Mouse (Mus musculus) midbrain, postnatal 0 days (tissue): ENCODE results near the gene Gm20388. TPM values are rescaled to one million over a fixed set of nuclear protein-coding genes. Genes with fewer than 3 reads are reported as not detected.

ENCODE experiments used
- ATAC-seq: fragments of 200-750 bp; cut with Nextera tagmentation; 2 replicates; pipeline ENCODE4 v1.8.0; 2017; ENCODE audit warnings: moderate number of reproducible peaks, mild to moderate bottlenecking, moderate TSS enrichment, moderate library complexity; ENCODE audit not compliant: low FRiP score
- DNase-seq: peaks from one replicate; pipeline ENCODE4 v3.0.0-alpha.2; 2015; ENCODE audit warnings: low spot score
- H3K27ac ChIP-seq: fragments of 300-500 bp; sonication (generic); 2 replicates; pipeline ENCODE4 v1.5.1; 2014; ENCODE audit warnings: low read depth, mild to moderate bottlenecking, low read length, mixed read lengths
- H3K27me3 ChIP-seq: fragments of 300-500 bp; sonication (generic); 2 replicates; pipeline ENCODE4 v1.6.1; 2014; ENCODE audit warnings: low read length, control low read depth, mixed read lengths; ENCODE audit not compliant: insufficient read depth
- H3K36me3 ChIP-seq: fragments of 300-500 bp; sonication (generic); 2 replicates; pipeline ENCODE4 v1.6.1; 2014; ENCODE audit warnings: low read length, control low read depth, mixed read lengths; ENCODE audit not compliant: insufficient read depth
- H3K4me1 ChIP-seq: fragments of 300-500 bp; sonication (generic); 2 replicates; pipeline ENCODE4 v1.6.1; 2014; ENCODE audit warnings: mild to moderate bottlenecking, control low read depth, antibody characterized with exemption, low read length, mixed read lengths; ENCODE audit not compliant: insufficient read depth
- H3K4me2 ChIP-seq: fragments of 300-500 bp; sonication (generic); 2 replicates; pipeline ENCODE4 v1.6.1; 2014; ENCODE audit warnings: low read depth, mild to moderate bottlenecking, low read length, mixed read lengths; ENCODE audit not compliant: poor library complexity, severe bottlenecking
- H3K4me3 ChIP-seq: fragments of 300-500 bp; sonication (generic); 2 replicates; pipeline ENCODE4 v1.5.1; 2014; ENCODE audit warnings: low read depth, mild to moderate bottlenecking, low read length, moderate library complexity
- H3K9ac ChIP-seq: fragments of 300-500 bp; sonication (generic); replicated peaks from 2 replicates; pipeline ENCODE4 v1.6.1; 2014; ENCODE audit warnings: mild to moderate bottlenecking, low read length, moderate library complexity, mixed read lengths; ENCODE audit not compliant: poor library complexity, severe bottlenecking
- H3K9me3 ChIP-seq: fragments of 300-500 bp; sonication (generic); 2 replicates; pipeline ENCODE4 v1.6.1; 2016; ENCODE audit warnings: low read length, control low read depth
- CTCF ChIP-seq: IDR thresholded peaks from 2 replicates; pipeline ENCODE4 v1.5.1; 2016; ENCODE audit warnings: antibody characterized with exemption, mild to moderate bottlenecking
- WGBS: fragments of 180-500 bp; shearing (Covaris S2); extraction: QIAGEN DNeasy Blood & Tissue Kit; methylation state at CpG from one replicate; pipeline ENCODE4 v1.1.7; 2014; 5-methylcytosine and 5-hydroxymethylcytosine counted together
- polyA plus RNA-seq: library from polyadenylated mRNA; unstranded; fragments of >200 nt; fragmentation: Nextera tagmentation; extraction: Ambion mirVana; gene quantifications from 2 replicates; pipeline ENCODE4 v1.2.1, GENCODE M21; 2015
- total RNA-seq: library from RNA; depleted of rRNA; stranded (reverse); fragments of >200 nt; gene quantifications from 2 replicates; pipeline ENCODE4 v1.2.3, GENCODE M21; 2014

The Gm20388 gene
- total and polyA plus RNA-seq, 2 experiments from 2014 or later: 74.2 TPM; not detected in 1

- TF ChIP-seq CTCF: no peak
- Histone ChIP-seq H3K27ac (no peak overlapping the region), H3K9me3 (no peaks in the 10 kb centered on the region), H3K36me3 (no peaks in the 10 kb centered on the region), H3K27me3 (peaks cover 5% of the 10 kb centered on the region), H3K4me2 (peak overlapping the region; percentile 39), H3K4me3 (peak overlapping the region; percentile 19; the same call in 1 of the 2 replicates), H3K9ac (no peak overlapping the region), H3K4me1 (0 out of 2 replicates have a peak, but pooled peaks cover 5% of the 10 kb centered on the region)
- 3% methylated on average over 11 of the region's 11 CpGs for WGBS
- no peak for ATAC-seq
- no peak for DNase-seq
Measured at GRCm38 (mm10) chr8:122343341-122343740, 2432.7 kb downstream of the Gm20388 start.

GRCm38 (mm10) chr8:122343758-122344157 is 2433.1 kb downstream of the Gm20388 start:
- H3K27ac ChIP-seq: no peak overlapping the region
- peak overlapping the region; percentile 19; the same call in 1 of the 2 replicates for H3K4me3 ChIP-seq
- 0 out of 2 replicates have a peak, but pooled peaks cover 5% of the 10 kb centered on the region for H3K4me1 ChIP-seq
- DNase-seq: no peak
- H3K27me3 ChIP-seq: peaks cover under 1% of the 10 kb centered on the region; the same call in 1 of the 2 replicates
- no peak for ATAC-seq
- H3K9ac ChIP-seq: no peak overlapping the region
- H3K9me3 ChIP-seq: no peaks in the 10 kb centered on the region
- no peaks in the 10 kb centered on the region for H3K36me3 ChIP-seq
- WGBS: 1% methylated on average over 10 of the region's 14 CpGs
- no peak for TF ChIP-seq CTCF
- peak overlapping the region; percentile 39 for H3K4me2 ChIP-seq

- no peaks in the 10 kb centered on the region for H3K36me3 ChIP-seq
- 0% methylated on average over 2 of the region's 5 CpGs for WGBS
- no peak overlapping the region for H3K4me3 ChIP-seq
- no peak overlapping the region for H3K9ac ChIP-seq
- no peak for DNase-seq
- no peak overlapping the region for H3K27ac ChIP-seq
- TF ChIP-seq CTCF: no peak
- no peaks in the 10 kb centered on the region for H3K9me3 ChIP-seq
- ATAC-seq: no peak
- no peaks in the 10 kb centered on the region; the same call in 1 of the 2 replicates for H3K27me3 ChIP-seq
- H3K4me2 ChIP-seq: peak overlapping the region; percentile 39
- H3K4me1 ChIP-seq: 0 out of 2 replicates have a peak, but pooled peaks cover 5% of the 10 kb centered on the region
Measured at GRCm38 (mm10) chr8:122344219-122344618, 2433.6 kb downstream of the Gm20388 start.

- WGBS: 63% methylated on average over 12 of the region's 12 CpGs
- Histone ChIP-seq H3K4me2 (no peak overlapping the region), H3K27me3 (no peaks in the 10 kb centered on the region; the same call in 1 of the 2 replicates), H3K4me3 (no peak overlapping the region), H3K9me3 (no peaks in the 10 kb centered on the region), H3K4me1 (0 out of 2 replicates have a peak, but pooled peaks cover 5% of the 10 kb centered on the region), H3K36me3 (no peaks in the 10 kb centered on the region), H3K27ac (no peak overlapping the region), H3K9ac (no peak overlapping the region)
- ATAC-seq (no peak), DNase-seq (no peak)
- no peak for TF ChIP-seq CTCF
Measured at GRCm38 (mm10) chr8:122345181-122346095, 2434.8 kb downstream of the Gm20388 start.

- 0 out of 2 replicates have a peak, but pooled peaks cover 5% of the 10 kb centered on the region for H3K4me1 ChIP-seq
- no peak overlapping the region for H3K27ac ChIP-seq
- H3K4me3 ChIP-seq: no peak overlapping the region
- no peak overlapping the region for H3K4me2 ChIP-seq
- ATAC-seq: no peak
- no peaks in the 10 kb centered on the region for H3K36me3 ChIP-seq
- WGBS: 55% methylated on average over 5 of the region's 5 CpGs
- no peaks in the 10 kb centered on the region for H3K27me3 ChIP-seq
- peak; percentile 83 for DNase-seq
- no peak for TF ChIP-seq CTCF
- H3K9me3 ChIP-seq: no peaks in the 10 kb centered on the region
- H3K9ac ChIP-seq: no peak overlapping the region
Measured at GRCm38 (mm10) chr8:122347811-122348552, 2437.3 kb downstream of the Gm20388 start.
